Mouse (Mus musculus) lung, embryonic 14.5 days (tissue): ENCODE results near the gene Csf1. TPM values are rescaled to one million over a fixed set of nuclear protein-coding genes. Genes with fewer than 3 reads are reported as not detected.
A peak's percentile ranks its signal among the peaks of the same experiment; 100 is the strongest.

ENCODE experiments used
- ATAC-seq: fragments of 200-750 bp; cut with Nextera tagmentation; 2 replicates; pipeline ENCODE4 v1.8.0; 2017; ENCODE audit warnings: mild to moderate bottlenecking, moderate TSS enrichment, moderate library complexity; ENCODE audit not compliant: insufficient read depth
- DNase-seq: peaks from one replicate; pipeline ENCODE4 v3.0.0-alpha.2; 2015
- H3K27ac ChIP-seq: fragments of 300-500 bp; sonication (generic); 2 replicates; pipeline ENCODE4 v1.5.1; 2014; ENCODE audit warnings: low read depth, mild to moderate bottlenecking, moderate library complexity
- H3K27me3 ChIP-seq: fragments of 300-500 bp; sonication (generic); 2 replicates; pipeline ENCODE4 v1.6.1; 2014; ENCODE audit warnings: low read length, control low read depth; ENCODE audit not compliant: insufficient read depth
- H3K36me3 ChIP-seq: fragments of 300-500 bp; sonication (generic); 2 replicates; pipeline ENCODE4 v1.6.1; 2014; ENCODE audit warnings: control low read depth; ENCODE audit not compliant: insufficient read depth
- H3K4me1 ChIP-seq: fragments of 300-500 bp; sonication (generic); 2 replicates; pipeline ENCODE4 v1.6.1; 2014; ENCODE audit warnings: antibody characterized with exemption, control low read depth; ENCODE audit not compliant: insufficient read depth
- H3K4me2 ChIP-seq: fragments of 300-500 bp; sonication (generic); 2 replicates; pipeline ENCODE4 v1.6.1; 2014; ENCODE audit warnings: mild to moderate bottlenecking
- H3K4me3 ChIP-seq: fragments of 300-500 bp; sonication (generic); 2 replicates; pipeline ENCODE4 v1.5.1; 2014; ENCODE audit warnings: low read depth, low read length
- H3K9ac ChIP-seq: fragments of 300-500 bp; sonication (generic); 2 replicates; pipeline ENCODE4 v1.6.1; 2014
- H3K9me3 ChIP-seq: fragments of 300-500 bp; sonication (generic); 2 replicates; pipeline ENCODE4 v1.6.1; 2016; ENCODE audit warnings: low read depth, low read length, control low read depth
- CTCF ChIP-seq: IDR thresholded peaks from 2 replicates; pipeline ENCODE4 v1.5.1; 2016; ENCODE audit warnings: antibody characterized with exemption, low read depth
- WGBS: fragments of 180-500 bp; shearing (Covaris S2); extraction: QIAGEN DNeasy Blood & Tissue Kit; methylation state at CpG from one replicate; pipeline ENCODE4 v1.1.7; 2014; 5-methylcytosine and 5-hydroxymethylcytosine counted together
- polyA plus RNA-seq: library from polyadenylated mRNA; unstranded; fragments of >200 nt; fragmentation: Nextera tagmentation; extraction: Ambion mirVana; gene quantifications from 2 replicates; pipeline ENCODE4 v1.2.1, GENCODE M21; 2014

The Csf1 gene
- polyA plus RNA-seq, 1 experiment from 2014 or later = 9.3 TPM

GRCm38 (mm10) chr3:107749446-107749845 lies 10.8 kb downstream of the Csf1 start:
- Histone ChIP-seq H3K4me2 (no peak overlapping the region), H3K4me1 (no peaks in the 10 kb centered on the region), H3K4me3 (no peak overlapping the region), H3K9me3 (no peaks in the 10 kb centered on the region), H3K27me3 (no peaks in the 10 kb centered on the region), H3K27ac (no peak overlapping the region), H3K36me3 (peaks cover 65% of the 10 kb centered on the region), H3K9ac (no peak overlapping the region)
- peak; percentile 37 for DNase-seq
- 75% methylated on average over 4 of the region's 4 CpGs for WGBS
- no peak for ATAC-seq
- TF ChIP-seq CTCF = no peak

GRCm38 (mm10) chr3:107748260-107748955 lies 11.9 kb downstream of the Csf1 start:
- WGBS = 80% methylated on average over 14 of the region's 14 CpGs
- no peak for ATAC-seq

GRCm38 (mm10) chr3:107746026-107746425 lies 14.2 kb downstream of the Csf1 start:
- H3K4me1 ChIP-seq = peaks cover 18% of the 10 kb centered on the region
- 79% methylated on average over 3 of the region's 3 CpGs for WGBS
- no peak overlapping the region for H3K9ac ChIP-seq
- H3K9me3 ChIP-seq = no peaks in the 10 kb centered on the region
- H3K27me3 ChIP-seq = no peaks in the 10 kb centered on the region
- DNase-seq = no peak
- H3K27ac ChIP-seq = no peak overlapping the region
- H3K4me3 ChIP-seq = no peak overlapping the region
- H3K36me3 ChIP-seq = peaks cover 45% of the 10 kb centered on the region; the same call in 1 of the 2 replicates
- ATAC-seq = no peak
- no peak overlapping the region for H3K4me2 ChIP-seq
- TF ChIP-seq CTCF = no peak

More at GRCm38 (mm10) chr3:107748260-107748955, 11.9 kb downstream of the Csf1 start:
- H3K9me3 ChIP-seq = no peaks in the 10 kb centered on the region
- no peak overlapping the region for H3K27ac ChIP-seq
- no peak overlapping the region for H3K9ac ChIP-seq
- H3K4me3 ChIP-seq = no peak overlapping the region
- DNase-seq = no peak
- peaks cover 59% of the 10 kb centered on the region for H3K36me3 ChIP-seq
- H3K27me3 ChIP-seq = no peaks in the 10 kb centered on the region
- peak; percentile 42; the same call in 1 of the 2 replicates for TF ChIP-seq CTCF
- no peak overlapping the region for H3K4me2 ChIP-seq
- 0 out of 2 replicates have a peak, but pooled peaks cover 2% of the 10 kb centered on the region for H3K4me1 ChIP-seq

- 74% methylated on average over 1 of the region's 1 CpGs for WGBS
- DNase-seq = peak; percentile 24
- Histone ChIP-seq H3K9ac (no peak overlapping the region), H3K4me1 (peaks cover 33% of the 10 kb centered on the region), H3K4me3 (no peak overlapping the region), H3K9me3 (no peaks in the 10 kb centered on the region), H3K27ac (no peak overlapping the region), H3K27me3 (no peaks in the 10 kb centered on the region), H3K36me3 (peaks cover 27% of the 10 kb centered on the region; the same call in 1 of the 2 replicates), H3K4me2 (no peak overlapping the region)
- no peak for ATAC-seq
- TF ChIP-seq CTCF = no peak
Measured at GRCm38 (mm10) chr3:107743650-107744049, 16.6 kb downstream of the Csf1 start.

GRCm38 (mm10) chr3:107743107-107743506 lies 17.2 kb downstream of the Csf1 start:
- H3K36me3 ChIP-seq = peaks cover 22% of the 10 kb centered on the region; the same call in 1 of the 2 replicates
- peak; percentile 62 for DNase-seq

GRCm38 (mm10) chr3:107742071-107742710 lies 18.1 kb downstream of the Csf1 start:
- H3K27me3 ChIP-seq = no peaks in the 10 kb centered on the region
- TF ChIP-seq CTCF = no peak
- H3K9ac ChIP-seq = no peak overlapping the region
- 84% methylated on average over 10 of the region's 10 CpGs for WGBS
- H3K4me3 ChIP-seq = no peak overlapping the region
- peaks cover 33% of the 10 kb centered on the region for H3K4me1 ChIP-seq
- 0 out of 2 replicates have a peak overlapping the region, but pooled peaks have one; percentile 81 for H3K27ac ChIP-seq
- peaks cover 18% of the 10 kb centered on the region; the same call in 1 of the 2 replicates for H3K36me3 ChIP-seq
- no peak for DNase-seq
- H3K9me3 ChIP-seq = no peaks in the 10 kb centered on the region
- no peak for ATAC-seq
- no peak overlapping the region for H3K4me2 ChIP-seq

More at GRCm38 (mm10) chr3:107743107-107743506, 17.2 kb downstream of the Csf1 start:
- Histone ChIP-seq H3K4me3 (no peak overlapping the region), H3K9me3 (no peaks in the 10 kb centered on the region), H3K27me3 (no peaks in the 10 kb centered on the region), H3K9ac (no peak overlapping the region), H3K4me2 (no peak overlapping the region), H3K27ac (no peak overlapping the region), H3K4me1 (peaks cover 33% of the 10 kb centered on the region)
- ATAC-seq = no peak
- WGBS = 27% methylated on average over 3 of the region's 3 CpGs
- no peak for TF ChIP-seq CTCF

GRCm38 (mm10) chr3:107741387-107741786 lies 18.9 kb downstream of the Csf1 start:
- DNase-seq = no peak
- no peak overlapping the region for H3K4me3 ChIP-seq
- peak overlapping the region; percentile 81 for H3K27ac ChIP-seq
- no peak overlapping the region for H3K9ac ChIP-seq
- H3K27me3 ChIP-seq = no peaks in the 10 kb centered on the region
- H3K9me3 ChIP-seq = no peaks in the 10 kb centered on the region
- no peak overlapping the region for H3K4me2 ChIP-seq
- peaks cover 17% of the 10 kb centered on the region; the same call in 1 of the 2 replicates for H3K36me3 ChIP-seq
- ATAC-seq = no peak
- no peak for TF ChIP-seq CTCF
- H3K4me1 ChIP-seq = peaks cover 33% of the 10 kb centered on the region
